Mouse (Mus musculus): Measurements from ENCODE around the gene Klrb1b. TPM values are rescaled to one million over a fixed set of nuclear protein-coding genes. Genes with fewer than 3 reads are reported as not detected.

Gene Klrb1b
- polyA plus RNA-seq, 1 experiment from 2014 or later = 0.80 TPM

GRCm38 (mm10) chr6:128833046-128833445, 6.9 kb upstream of the Klrb1b start:
- no peak overlapping the region for H3K27ac ChIP-seq (ENCODE audit: low read depth, low read length)
- H3K9me3 ChIP-seq (ENCODE audit: control insufficient read depth) = no peaks in the 10 kb centered on the region
- H3K4me3 ChIP-seq (ENCODE audit: low read depth, low read length) = no peak overlapping the region
- H3K4me1 ChIP-seq (replicated peaks; ENCODE audit: control insufficient read depth, insufficient read depth, low read length) = no peaks in the 10 kb centered on the region
- H3K36me3 ChIP-seq (ENCODE audit: control insufficient read depth, insufficient read depth) = no peaks in the 10 kb centered on the region
- TF ChIP-seq CTCF (IDR thresholded peaks at IDR 0.05; ENCODE audit: low read depth) = no peak
- no peak for ATAC-seq
- H3K27me3 ChIP-seq (replicated peaks; ENCODE audit: control insufficient read depth, insufficient read depth, low read length) = no peaks in the 10 kb centered on the region
- no peak overlapping the region for H3K4me2 ChIP-seq (replicated peaks; ENCODE audit: low read depth)
- H3K9ac ChIP-seq (ENCODE audit: low read depth, low read length) = no peak overlapping the region
- WGBS = 85% methylated on average over 10 of the region's 10 CpGs

GRCm38 (mm10) chr6:128829837-128830236, 3.7 kb upstream of the Klrb1b start:
- no peak for ATAC-seq
- Histone ChIP-seq H3K9ac (ENCODE audit: low read depth, low read length) (no peak overlapping the region), H3K36me3 (ENCODE audit: control insufficient read depth, insufficient read depth) (no peaks in the 10 kb centered on the region), H3K27ac (ENCODE audit: low read depth, low read length) (no peak overlapping the region), H3K4me1 (replicated peaks; ENCODE audit: control insufficient read depth, insufficient read depth, low read length) (no peaks in the 10 kb centered on the region), H3K9me3 (ENCODE audit: control insufficient read depth) (no peaks in the 10 kb centered on the region), H3K4me2 (replicated peaks; ENCODE audit: low read depth) (no peak overlapping the region), H3K27me3 (replicated peaks; ENCODE audit: control insufficient read depth, insufficient read depth, low read length) (no peaks in the 10 kb centered on the region), H3K4me3 (ENCODE audit: low read depth, low read length) (no peak overlapping the region)
- no peak for TF ChIP-seq CTCF (IDR thresholded peaks at IDR 0.05; ENCODE audit: low read depth)
- WGBS = 65% methylated on average over 4 of the region's 4 CpGs

DNA sequence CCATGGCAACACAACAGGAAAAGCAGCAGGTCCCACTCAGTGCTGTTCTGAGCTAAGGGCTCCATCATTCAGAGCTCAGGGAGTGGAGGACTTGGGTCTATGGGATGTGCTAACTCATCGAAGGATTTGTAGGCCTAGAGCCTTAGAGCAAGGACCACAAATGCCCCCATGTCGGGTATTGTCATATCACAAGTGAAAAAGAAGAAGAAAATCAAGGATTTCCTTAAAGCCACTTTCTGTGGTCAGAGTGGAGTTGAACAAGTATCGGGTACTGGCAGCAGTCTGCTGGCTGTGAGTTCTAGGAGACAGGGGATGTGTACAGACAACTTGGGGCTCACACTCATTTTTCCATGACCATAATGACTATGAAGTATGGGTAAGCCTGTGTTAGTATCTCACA, 650 bp upstream of the Klrb1b start:
- H3K4me1 ChIP-seq (replicated peaks; ENCODE audit: control insufficient read depth, insufficient read depth, low read length) = no peaks in the 10 kb centered on the region
- H3K27me3 ChIP-seq (replicated peaks; ENCODE audit: control insufficient read depth, insufficient read depth, low read length) = no peaks in the 10 kb centered on the region
- H3K4me2 ChIP-seq (replicated peaks; ENCODE audit: low read depth) = no peak overlapping the region
- 82% methylated on average over 3 of the region's 3 CpGs for WGBS
- H3K9me3 ChIP-seq (ENCODE audit: control insufficient read depth) = no peaks in the 10 kb centered on the region
- TF ChIP-seq CTCF (IDR thresholded peaks at IDR 0.05; ENCODE audit: low read depth) = no peak
- no peaks in the 10 kb centered on the region for H3K36me3 ChIP-seq (ENCODE audit: control insufficient read depth, insufficient read depth)
- ATAC-seq = no peak
- H3K27ac ChIP-seq (ENCODE audit: low read depth, low read length) = no peak overlapping the region
- H3K9ac ChIP-seq (ENCODE audit: low read depth, low read length) = no peak overlapping the region
- no peak overlapping the region for H3K4me3 ChIP-seq (ENCODE audit: low read depth, low read length)

DNA sequence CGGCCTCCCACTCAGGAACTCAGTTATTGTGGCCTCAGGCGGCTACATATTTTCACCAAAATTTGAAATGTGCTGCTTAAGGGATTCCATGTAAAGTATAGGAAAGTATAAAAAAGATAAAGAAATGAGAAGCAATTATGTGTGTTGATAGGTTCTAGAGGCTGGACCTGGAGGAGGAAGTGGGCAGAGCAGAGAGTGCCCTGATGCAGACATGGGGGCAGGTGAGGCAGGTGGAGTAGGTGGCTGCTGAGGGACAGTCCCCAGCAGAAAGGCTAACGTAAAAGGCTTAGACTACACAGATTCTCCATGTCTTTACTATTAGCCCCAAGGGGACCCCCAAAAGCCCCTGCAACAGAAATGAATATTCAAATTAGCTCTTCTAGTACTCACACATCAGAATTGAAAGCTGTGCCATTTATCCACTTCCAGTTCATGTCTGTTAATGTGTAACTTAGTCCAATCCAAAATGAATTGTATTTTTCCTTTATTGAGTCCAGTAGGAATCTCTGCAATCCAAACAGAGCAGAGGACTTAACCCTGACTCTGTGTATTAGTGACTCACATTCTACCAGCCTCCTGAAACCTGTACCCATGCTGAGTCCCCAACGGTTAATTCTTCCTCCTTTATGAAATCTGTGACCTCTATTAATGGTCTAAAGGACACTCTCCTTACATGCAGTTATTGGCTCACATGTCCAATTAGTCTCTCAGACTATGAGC, 7.9 kb downstream of the Klrb1b start:
- ATAC-seq = 0 out of 2 replicates have a peak, but pooled peaks have one; percentile 43
- Histone ChIP-seq H3K27ac (ENCODE audit: low read depth, low read length) (no peak overlapping the region), H3K4me3 (ENCODE audit: low read depth, low read length) (no peak overlapping the region), H3K9ac (ENCODE audit: low read depth, low read length) (no peak overlapping the region), H3K27me3 (replicated peaks; ENCODE audit: control insufficient read depth, insufficient read depth, low read length) (no peaks in the 10 kb centered on the region), H3K9me3 (ENCODE audit: control insufficient read depth) (no peaks in the 10 kb centered on the region), H3K4me2 (replicated peaks; ENCODE audit: low read depth) (no peak overlapping the region), H3K36me3 (ENCODE audit: control insufficient read depth, insufficient read depth) (no peaks in the 10 kb centered on the region), H3K4me1 (replicated peaks; ENCODE audit: control insufficient read depth, insufficient read depth, low read length) (no peaks in the 10 kb centered on the region)
- 67% methylated on average over 4 of the region's 4 CpGs for WGBS
- TF ChIP-seq CTCF (IDR thresholded peaks at IDR 0.05; ENCODE audit: low read depth) = no peak

DNA sequence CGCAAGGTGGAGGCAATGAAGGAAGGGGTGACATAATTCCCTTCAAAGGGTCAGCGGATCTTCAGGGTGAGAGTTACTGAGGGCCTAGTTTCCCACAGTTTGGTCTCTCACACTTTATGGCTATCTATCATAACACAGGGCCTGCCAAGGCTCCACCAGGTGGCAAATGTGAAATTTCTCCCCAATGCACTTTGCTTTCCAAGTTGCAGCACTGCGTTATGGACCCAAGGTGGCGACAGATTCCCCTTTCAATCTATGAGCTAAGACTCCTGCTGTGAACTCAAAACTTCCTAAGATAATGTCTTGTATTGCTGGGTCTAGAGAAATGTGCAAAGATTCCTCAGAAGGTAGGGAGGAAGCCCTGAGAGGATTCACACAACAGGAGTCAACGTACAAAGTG, 17.6 kb downstream of the Klrb1b start:
- H3K27ac ChIP-seq (ENCODE audit: low read depth, low read length) = no peak overlapping the region
- H3K27me3 ChIP-seq (replicated peaks; ENCODE audit: control insufficient read depth, insufficient read depth, low read length) = no peaks in the 10 kb centered on the region
- H3K4me3 ChIP-seq (ENCODE audit: low read depth, low read length) = no peak overlapping the region
- peak; percentile 83 for TF ChIP-seq CTCF (IDR thresholded peaks at IDR 0.05; ENCODE audit: low read depth)
- ATAC-seq = peak; percentile 52
- H3K9ac ChIP-seq (ENCODE audit: low read depth, low read length) = no peak overlapping the region
- no peaks in the 10 kb centered on the region for H3K9me3 ChIP-seq (ENCODE audit: control insufficient read depth)
- no peaks in the 10 kb centered on the region for H3K36me3 ChIP-seq (ENCODE audit: control insufficient read depth, insufficient read depth)
- no peaks in the 10 kb centered on the region for H3K4me1 ChIP-seq (replicated peaks; ENCODE audit: control insufficient read depth, insufficient read depth, low read length)
- no peak overlapping the region for H3K4me2 ChIP-seq (replicated peaks; ENCODE audit: low read depth)
- 87% methylated on average over 5 of the region's 5 CpGs for WGBS

DNA sequence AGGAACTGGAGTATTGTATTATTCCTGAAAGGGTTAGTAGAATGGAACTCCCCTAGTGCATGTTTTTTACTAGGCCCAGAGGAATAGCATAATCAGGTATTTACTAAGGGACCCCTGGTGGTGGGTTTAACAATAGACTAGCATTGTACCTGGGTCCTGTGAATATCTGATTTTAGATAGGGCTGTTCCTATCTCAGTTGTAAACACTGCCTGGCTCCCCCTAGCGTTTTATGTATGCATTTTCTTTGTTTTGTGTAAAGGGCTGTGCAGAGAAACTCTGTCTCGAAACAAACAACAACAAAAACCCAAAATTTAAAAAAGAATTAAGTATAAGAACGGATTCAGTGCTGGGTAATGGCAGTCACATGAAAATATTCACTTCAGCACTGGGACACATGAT, 19.1 kb downstream of the Klrb1b start:
- Histone ChIP-seq H3K27ac (ENCODE audit: low read depth, low read length) (no peak overlapping the region), H3K9me3 (ENCODE audit: control insufficient read depth) (no peaks in the 10 kb centered on the region), H3K27me3 (replicated peaks; ENCODE audit: control insufficient read depth, insufficient read depth, low read length) (no peaks in the 10 kb centered on the region), H3K4me1 (replicated peaks; ENCODE audit: control insufficient read depth, insufficient read depth, low read length) (no peaks in the 10 kb centered on the region), H3K36me3 (ENCODE audit: control insufficient read depth, insufficient read depth) (no peaks in the 10 kb centered on the region), H3K4me2 (replicated peaks; ENCODE audit: low read depth) (no peak overlapping the region), H3K9ac (ENCODE audit: low read depth, low read length) (no peak overlapping the region), H3K4me3 (ENCODE audit: low read depth, low read length) (no peak overlapping the region)
- TF ChIP-seq CTCF (IDR thresholded peaks at IDR 0.05; ENCODE audit: low read depth) = peak; percentile 54
- 72% methylated on average over 3 of the region's 3 CpGs for WGBS
- no peak for ATAC-seq

Measured in intestine, postnatal 0 days (tissue).